Mouse (Mus musculus) hindbrain, embryonic 10.5 days (tissue): Measurements from ENCODE around the gene Smg6. TPM values are rescaled to one million over a fixed set of nuclear protein-coding genes. Genes with fewer than 3 reads are reported as not detected.

ENCODE experiments used
- DNase-seq: peaks from one replicate; pipeline ENCODE4 v3.0.0-alpha.2; 2017; ENCODE audit warnings: low spot score
- H3K27ac ChIP-seq: fragments of 300-500 bp; sonication (generic); 2 replicates; pipeline ENCODE4 v1.5.1; 2016; ENCODE audit warnings: mild to moderate bottlenecking, moderate library complexity
- H3K27me3 ChIP-seq: fragments of 300-500 bp; sonication (generic); 2 replicates; pipeline ENCODE4 v1.6.1; 2016; ENCODE audit warnings: mild to moderate bottlenecking; ENCODE audit not compliant: poor library complexity, insufficient read depth, severe bottlenecking
- H3K36me3 ChIP-seq: fragments of 300-500 bp; sonication (generic); 2 replicates; pipeline ENCODE4 v1.6.1; 2016; ENCODE audit warnings: mild to moderate bottlenecking, moderate library complexity
- H3K4me1 ChIP-seq: fragments of 300-500 bp; sonication (generic); replicated peaks from 2 replicates; pipeline ENCODE4 v1.6.1; 2016; ENCODE audit warnings: mild to moderate bottlenecking
- H3K4me3 ChIP-seq: fragments of 300-500 bp; sonication (generic); 2 replicates; pipeline ENCODE4 v1.5.1; 2016; ENCODE audit warnings: mild to moderate bottlenecking, moderate library complexity
- H3K9me3 ChIP-seq: fragments of 300-500 bp; sonication (generic); 2 replicates; pipeline ENCODE4 v1.6.1; 2016; ENCODE audit warnings: mild to moderate bottlenecking, moderate library complexity
- WGBS: fragments of 180-500 bp; shearing (Covaris S2); methylation state at CpG from one replicate; pipeline ENCODE4 v1.1.7; 2016; 5-methylcytosine and 5-hydroxymethylcytosine counted together
- polyA plus RNA-seq: library from polyadenylated mRNA; unstranded; fragments of >200 nt; fragmentation: Nextera tagmentation; extraction: Ambion mirVana; gene quantifications from 2 replicates; pipeline ENCODE4 v1.2.1, GENCODE M21; 2016

The Smg6 gene
- 18.7 and 19.2 TPM in 2 replicates for polyA plus RNA-seq

DNA sequence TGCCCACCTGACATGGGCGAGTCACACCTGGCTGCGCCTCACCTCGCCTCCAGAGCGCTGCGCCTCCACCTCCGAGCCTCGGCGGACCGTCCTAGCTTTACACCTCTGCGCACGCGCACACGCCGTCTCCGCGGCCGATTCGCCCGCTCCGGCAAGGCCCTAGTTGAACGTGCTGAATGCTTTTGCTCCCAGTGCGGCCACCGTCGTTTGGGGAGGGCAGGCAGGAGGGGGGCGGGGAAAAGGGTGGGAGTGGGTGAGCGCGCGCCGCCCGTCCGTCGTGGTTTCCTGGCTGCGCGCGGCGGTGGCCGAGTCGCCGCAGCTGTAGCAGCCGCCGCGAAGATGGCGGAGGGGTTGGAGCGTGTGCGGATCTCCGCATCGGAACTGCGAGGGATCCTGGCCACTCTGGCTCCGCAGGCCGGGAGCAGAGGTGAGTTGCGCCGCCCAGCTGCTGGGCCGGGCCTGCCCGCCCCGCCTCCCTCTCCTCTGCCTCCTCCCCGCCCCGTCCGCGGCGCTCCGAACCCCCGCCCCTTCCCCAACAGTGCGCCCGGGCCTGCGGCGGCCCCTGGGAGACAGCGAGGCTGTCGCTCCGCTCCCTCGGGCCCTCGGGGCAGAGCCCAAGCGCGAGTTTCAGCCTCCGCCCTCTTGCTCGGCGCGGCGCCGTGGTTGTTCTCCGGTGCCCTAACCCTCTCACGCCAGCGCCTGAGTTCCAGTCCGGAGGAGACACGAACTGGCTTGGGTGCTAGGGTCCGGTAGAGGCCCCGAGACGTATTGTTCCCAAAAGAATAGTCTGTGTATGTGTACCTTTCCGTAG is at the start of gene Smg6, which contains the start of gene Srr:
Gene Smg6, plus strand, starts transcription at position 247 of the 811 bp plus-strand sequence.
Gene Srr, minus strand, starts transcription at position 372 of the 811 bp plus-strand sequence.
- Histone ChIP-seq H3K4me1 (peaks cover 22% of the 10 kb centered on the region), H3K27me3 (no peaks in the 10 kb centered on the region), H3K36me3 (peaks cover 21% of the 10 kb centered on the region), H3K4me3 (peak within 1 kb of the TSS; percentile 94), H3K27ac (peak within 1 kb of the TSS; percentile 97), H3K9me3 (no peaks in the 10 kb centered on the region)
- WGBS = under 1% methylated on average over 87 of the region's 88 CpGs
- peak; percentile 98 for DNase-seq

DNA sequence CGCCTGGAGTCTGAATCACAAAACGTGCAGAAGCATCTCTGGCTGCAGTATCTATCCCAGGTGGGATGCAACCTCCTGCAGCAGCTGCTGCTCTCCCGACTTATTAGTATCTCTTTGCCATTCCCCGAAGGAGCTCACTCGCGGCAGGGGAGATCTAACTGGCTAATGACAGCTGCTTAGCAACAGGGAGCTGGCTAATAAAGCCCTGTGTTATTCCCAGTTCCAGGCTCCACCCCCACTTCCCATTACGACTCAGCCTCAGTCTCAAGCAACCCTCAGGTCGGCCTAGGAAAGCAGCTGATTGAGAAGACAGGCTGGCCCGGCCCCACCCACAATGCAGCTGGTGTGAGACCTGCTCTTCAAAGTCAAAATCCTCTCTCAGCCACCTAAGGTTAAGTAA is 48.8 kb upstream of the Smg6 start:
- Histone ChIP-seq H3K27me3 (no peaks in the 10 kb centered on the region), H3K36me3 (no peaks in the 10 kb centered on the region), H3K4me3 (peak overlapping the region; percentile 23; the same call in 1 of the 2 replicates), H3K27ac (peak overlapping the region; percentile 20; the same call in 1 of the 2 replicates), H3K9me3 (no peaks in the 10 kb centered on the region), H3K4me1 (peaks cover 31% of the 10 kb centered on the region)
- 4% methylated on average over 9 of the region's 9 CpGs for WGBS
- DNase-seq = peak; percentile 71

GRCm38 (mm10) chr11:74880999-74881398 is 44.6 kb upstream of the Smg6 start:
- Histone ChIP-seq H3K36me3 (peaks cover 17% of the 10 kb centered on the region), H3K4me3 (no peak overlapping the region), H3K9me3 (no peaks in the 10 kb centered on the region), H3K27me3 (no peaks in the 10 kb centered on the region), H3K27ac (no peak overlapping the region), H3K4me1 (peaks cover 27% of the 10 kb centered on the region)
- 90% methylated on average over 9 of the region's 9 CpGs for WGBS
- DNase-seq = no peak

GRCm38 (mm10) chr11:74881979-74882378 is 43.6 kb upstream of the Smg6 start:
- Histone ChIP-seq H3K27ac (peak overlapping the region; percentile 23), H3K4me3 (no peak overlapping the region), H3K9me3 (no peaks in the 10 kb centered on the region), H3K27me3 (no peaks in the 10 kb centered on the region), H3K4me1 (peaks cover 18% of the 10 kb centered on the region), H3K36me3 (peaks cover 17% of the 10 kb centered on the region)
- WGBS = 74% methylated on average over 14 of the region's 14 CpGs
- DNase-seq = no peak

GRCm38 (mm10) chr11:74883098-74883497 is 42.5 kb upstream of the Smg6 start:
- H3K36me3 ChIP-seq = peaks cover 17% of the 10 kb centered on the region
- no peak for DNase-seq
- 93% methylated on average over 10 of the region's 10 CpGs for WGBS
- H3K4me3 ChIP-seq = no peak overlapping the region
- H3K27me3 ChIP-seq = no peaks in the 10 kb centered on the region
- no peak overlapping the region for H3K27ac ChIP-seq
- H3K9me3 ChIP-seq = no peaks in the 10 kb centered on the region
- H3K4me1 ChIP-seq = peaks cover 11% of the 10 kb centered on the region; the same call in 1 of the 2 replicates

DNA sequence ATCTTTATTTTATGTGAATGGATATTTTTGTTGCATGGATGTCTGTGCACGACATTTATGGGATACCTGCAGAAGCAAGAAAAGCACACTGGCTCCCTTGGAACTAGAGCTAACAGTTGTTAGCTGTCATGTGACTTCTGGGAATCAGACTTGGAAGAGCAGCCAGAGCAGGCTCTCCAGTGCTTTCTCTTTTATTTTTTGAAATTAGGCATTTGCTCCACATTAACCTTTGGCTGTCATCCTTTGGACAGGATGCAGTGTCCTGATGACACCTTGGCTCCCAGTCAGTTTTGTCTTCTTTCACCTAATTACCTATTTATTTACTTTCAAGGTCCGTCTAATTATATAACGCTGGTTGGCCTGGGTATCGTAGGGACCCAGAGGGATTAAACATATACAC is 31.0 kb upstream of the Smg6 start:
- Histone ChIP-seq H3K4me1 (peaks cover 30% of the 10 kb centered on the region), H3K27ac (no peak overlapping the region)
- WGBS = 89% methylated on average over 4 of the region's 4 CpGs

GRCm38 (mm10) chr11:74895980-74896900 is 29.4 kb upstream of the Smg6 start:
- 1% methylated on average over 54 of the region's 55 CpGs for WGBS
- peak; percentile 67 for DNase-seq
- Histone ChIP-seq H3K9me3 (no peaks in the 10 kb centered on the region), H3K27me3 (no peaks in the 10 kb centered on the region), H3K36me3 (peaks cover 29% of the 10 kb centered on the region), H3K27ac (peak overlapping the region; percentile 93), H3K4me3 (peak overlapping the region; percentile 92), H3K4me1 (peaks cover 33% of the 10 kb centered on the region)

More for the DNA sequence above, 31.0 kb upstream of the Smg6 start:
- no peak for DNase-seq
- no peaks in the 10 kb centered on the region for H3K27me3 ChIP-seq
- no peak overlapping the region for H3K4me3 ChIP-seq
- H3K9me3 ChIP-seq = no peaks in the 10 kb centered on the region
- peaks cover 13% of the 10 kb centered on the region for H3K36me3 ChIP-seq

GRCm38 (mm10) chr11:74896901-74897677 is 28.5 kb upstream of the Smg6 start, which contains the start of gene Sgsm2:
Sgsm2 (minus strand) TSS chr11:74897060.
- Histone ChIP-seq H3K27ac (peak within 1 kb of the TSS; percentile 93), H3K4me1 (peaks cover 33% of the 10 kb centered on the region), H3K4me3 (peak within 1 kb of the TSS; percentile 92), H3K9me3 (no peaks in the 10 kb centered on the region), H3K36me3 (peaks cover 30% of the 10 kb centered on the region), H3K27me3 (no peaks in the 10 kb centered on the region)
- under 1% methylated on average over 74 of the region's 74 CpGs for WGBS
- peak; percentile 88 for DNase-seq

DNA sequence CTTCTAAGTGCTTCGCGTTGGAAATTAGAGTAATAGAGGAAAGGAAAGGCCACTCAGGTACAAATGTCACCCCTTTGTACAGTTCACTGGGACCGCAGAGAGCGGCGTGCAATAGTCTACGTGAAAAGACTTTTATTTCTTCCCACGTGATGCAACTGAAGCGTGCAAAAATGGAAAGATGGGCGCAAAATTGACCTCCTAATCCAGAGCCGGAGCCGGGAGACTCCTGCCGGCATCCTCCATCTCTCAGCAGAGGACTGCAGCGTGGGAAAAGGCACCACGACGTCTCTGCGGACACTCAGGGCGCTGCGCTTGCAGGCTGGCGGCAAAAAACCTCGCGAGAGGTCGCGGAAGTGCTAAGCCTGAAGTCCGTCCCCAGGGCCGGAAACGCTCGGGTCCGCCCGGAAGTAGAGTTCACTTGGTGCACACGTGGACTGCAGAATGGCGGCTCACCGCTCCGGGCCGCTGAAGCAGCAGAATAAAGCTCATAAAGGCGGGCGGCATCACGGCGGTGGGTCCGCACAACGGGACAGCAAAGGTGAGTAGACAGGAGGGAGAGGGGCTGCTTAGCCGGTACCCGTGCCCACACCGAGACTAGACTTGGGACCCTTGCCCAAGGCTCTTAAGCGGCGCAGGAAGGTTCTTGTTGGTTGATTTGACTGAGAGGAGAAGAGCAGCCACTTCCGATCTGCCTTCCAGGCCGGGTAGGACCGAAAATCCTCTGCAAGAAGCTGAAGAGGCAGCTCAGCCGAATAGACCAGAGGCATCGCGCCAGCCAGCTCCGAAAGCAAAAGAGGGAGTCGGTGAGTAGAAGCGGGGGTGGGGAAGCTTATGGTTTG is 27.7 kb upstream of the Smg6 start, which contains the start of gene Tsr1:
Gene Tsr1, plus strand, starts transcription at position 394 of the 839 bp plus-strand sequence.
- peaks cover 36% of the 10 kb centered on the region for H3K36me3 ChIP-seq
- under 1% methylated on average over 54 of the region's 54 CpGs for WGBS

DNA sequence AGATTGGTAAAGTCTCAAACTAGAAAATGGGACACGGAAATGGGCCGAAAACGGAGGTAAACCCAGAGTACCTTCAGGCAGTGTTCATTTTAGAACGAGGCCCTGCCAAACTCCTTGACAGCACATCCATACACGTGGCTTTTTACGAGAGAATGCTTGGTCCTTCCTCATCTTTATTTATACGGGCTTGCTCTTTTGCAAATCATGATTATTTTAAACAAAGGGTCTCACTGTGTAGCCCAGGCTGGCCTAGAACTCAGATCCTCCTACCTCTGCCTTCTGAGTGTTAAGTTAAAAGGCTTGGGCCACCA is 27.2 kb upstream of the Smg6 start:
- Histone ChIP-seq H3K4me3 (peak overlapping the region; percentile 92), H3K36me3 (peaks cover 42% of the 10 kb centered on the region), H3K27me3 (no peaks in the 10 kb centered on the region), H3K4me1 (peaks cover 33% of the 10 kb centered on the region), H3K9me3 (no peaks in the 10 kb centered on the region), H3K27ac (peak overlapping the region; percentile 93)
- under 1% methylated on average over 7 of the region's 7 CpGs for whole genome bisulfite sequencing
- DNase-seq = no peak

More for the DNA sequence above, 27.7 kb upstream of the Smg6 start, which contains the start of gene Tsr1:
- Histone ChIP-seq H3K27ac (peak within 1 kb of the TSS; percentile 93), H3K27me3 (no peaks in the 10 kb centered on the region), H3K4me3 (peak within 1 kb of the TSS; percentile 92), H3K9me3 (no peaks in the 10 kb centered on the region), H3K4me1 (peaks cover 33% of the 10 kb centered on the region)
- peak; percentile 93 for DNase-seq

GRCm38 (mm10) chr11:74901555-74901954 is 24.1 kb upstream of the Smg6 start:
- Histone ChIP-seq H3K9me3 (no peaks in the 10 kb centered on the region), H3K4me3 (no peak overlapping the region), H3K4me1 (peaks cover 24% of the 10 kb centered on the region), H3K36me3 (peaks cover 73% of the 10 kb centered on the region), H3K27ac (no peak overlapping the region), H3K27me3 (no peaks in the 10 kb centered on the region)
- 93% methylated on average over 6 of the region's 6 CpGs for WGBS
- no peak for DNase-seq
